Mouse (Mus musculus) skeletal muscle tissue, postnatal 0 days (tissue): ENCODE results near the gene Phyhd1. TPM values are rescaled to one million over a fixed set of nuclear protein-coding genes. Genes with fewer than 3 reads are reported as not detected.

Experiments
- polyA plus RNA-seq: library from polyadenylated mRNA; unstranded; fragments of >200 nt; fragmentation: Nextera tagmentation; extraction: Ambion mirVana; gene quantifications from 2 replicates; pipeline ENCODE4 v1.2.1, GENCODE M21; 2015

Phyhd1 gene
- 22.3 and 22.4 TPM in 2 replicates for polyA plus RNA-seq

DNA sequence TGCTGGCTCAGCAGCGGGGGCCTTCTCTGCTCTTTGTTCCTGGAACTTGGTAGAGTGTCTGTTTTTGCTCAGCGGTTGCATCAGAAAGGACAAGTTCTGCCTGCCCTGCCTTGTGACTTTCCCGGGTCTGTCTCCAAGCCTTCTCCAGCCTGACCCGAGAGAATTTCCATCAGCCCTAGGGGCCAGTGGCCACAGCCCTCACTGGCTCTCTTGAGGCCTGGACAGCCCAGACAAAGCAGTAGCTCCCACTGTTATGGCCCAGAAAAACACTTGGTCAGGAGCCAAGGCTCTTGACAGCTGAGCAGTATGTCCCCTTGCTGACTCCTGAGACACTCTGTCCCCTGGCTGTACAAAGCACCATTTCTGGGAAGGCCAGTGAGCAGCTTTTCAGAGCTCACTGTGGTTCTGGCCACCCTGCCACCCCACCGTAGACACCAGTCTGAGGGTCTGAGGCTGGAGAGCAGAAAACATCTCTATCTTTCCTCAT is at the start of gene Phyhd1:
TSS of gene Phyhd1 (plus strand) at position 437 of the 487 bp plus-strand sequence.

DNA sequence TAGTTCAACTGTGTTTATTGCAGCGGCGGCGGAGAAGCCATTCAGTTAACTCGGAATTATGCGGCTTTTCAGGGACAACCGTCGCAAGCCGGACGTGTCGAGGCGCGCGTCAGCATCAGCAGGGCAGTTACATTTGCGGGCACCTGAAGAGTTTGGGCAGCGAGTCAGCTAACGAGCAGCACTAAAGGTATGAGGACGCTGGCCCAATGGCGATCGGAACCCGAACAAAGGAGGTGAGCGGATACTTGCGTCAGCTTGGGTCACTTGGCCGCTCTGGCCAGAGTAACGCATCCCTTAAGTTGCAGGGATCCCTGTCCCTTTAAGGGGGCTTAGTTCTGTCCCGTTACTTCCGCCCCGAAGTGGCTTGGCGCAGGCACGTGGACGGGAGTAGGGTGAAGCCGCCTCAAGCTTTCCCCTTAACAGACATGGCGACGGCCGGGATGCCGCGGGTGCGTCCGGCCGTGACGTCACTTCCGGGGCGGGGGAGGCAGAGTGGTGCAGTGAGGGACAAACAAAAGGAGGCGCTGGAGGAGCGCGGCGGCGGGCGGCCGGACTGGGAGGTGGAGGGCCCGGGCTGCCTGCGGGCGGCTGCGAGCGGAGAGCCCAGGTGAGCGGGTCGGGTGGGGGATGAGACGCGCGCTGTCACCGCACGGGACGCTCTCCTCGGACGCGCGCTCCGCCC is 28.7 kb upstream of the Phyhd1 start, which contains the start of gene Lrrc8a:
TSS of gene Lrrc8a (plus strand) at position 517 of the 682 bp plus-strand sequence.

DNA sequence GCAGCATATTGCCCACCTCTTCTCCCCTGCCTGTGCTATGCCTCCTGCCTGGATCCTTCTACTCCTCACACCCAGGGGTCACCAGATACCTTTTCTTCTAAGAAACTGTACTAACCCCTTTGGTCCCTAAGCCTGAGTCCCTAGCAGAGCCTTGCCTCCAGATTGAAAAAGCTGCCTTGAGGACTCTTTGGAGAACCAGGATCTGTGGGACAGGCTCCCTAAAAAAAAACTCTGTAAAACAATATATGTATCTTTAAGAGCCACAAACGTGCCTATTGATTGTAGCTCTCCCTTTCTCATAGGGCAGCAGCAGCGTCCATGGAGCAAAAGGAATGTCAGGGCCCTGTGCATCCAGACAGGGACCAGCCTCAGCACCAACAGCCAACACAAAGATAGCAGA is 25.7 kb upstream of the Phyhd1 start, which contains the start of gene Gm28035:
TSS of gene Gm28035 (plus strand) at position 301 of the 400 bp plus-strand sequence.

DNA sequence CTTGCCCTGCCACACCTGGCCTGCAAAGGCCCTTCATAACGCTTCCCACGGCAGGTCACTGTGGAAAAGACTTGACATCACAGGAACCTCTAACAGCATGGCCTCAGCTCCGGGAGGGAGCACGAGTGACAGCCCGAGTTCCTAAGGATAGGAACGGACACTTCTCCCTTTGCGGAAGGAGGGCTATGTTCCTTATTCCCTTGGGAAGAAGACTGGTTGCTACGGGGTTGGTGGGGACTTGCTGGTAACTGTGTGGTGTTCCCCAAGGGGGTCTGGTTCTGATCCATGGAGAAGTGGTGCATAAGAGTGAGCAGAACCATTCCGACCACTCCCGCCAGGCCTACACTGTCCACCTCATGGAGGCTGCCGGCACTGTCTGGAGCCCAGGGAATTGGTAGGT is 14.7 kb downstream of the Phyhd1 start, which contains the start of gene Gm28038:
TSS of gene Gm28038 (plus strand) at position 301 of the 400 bp plus-strand sequence.

DNA sequence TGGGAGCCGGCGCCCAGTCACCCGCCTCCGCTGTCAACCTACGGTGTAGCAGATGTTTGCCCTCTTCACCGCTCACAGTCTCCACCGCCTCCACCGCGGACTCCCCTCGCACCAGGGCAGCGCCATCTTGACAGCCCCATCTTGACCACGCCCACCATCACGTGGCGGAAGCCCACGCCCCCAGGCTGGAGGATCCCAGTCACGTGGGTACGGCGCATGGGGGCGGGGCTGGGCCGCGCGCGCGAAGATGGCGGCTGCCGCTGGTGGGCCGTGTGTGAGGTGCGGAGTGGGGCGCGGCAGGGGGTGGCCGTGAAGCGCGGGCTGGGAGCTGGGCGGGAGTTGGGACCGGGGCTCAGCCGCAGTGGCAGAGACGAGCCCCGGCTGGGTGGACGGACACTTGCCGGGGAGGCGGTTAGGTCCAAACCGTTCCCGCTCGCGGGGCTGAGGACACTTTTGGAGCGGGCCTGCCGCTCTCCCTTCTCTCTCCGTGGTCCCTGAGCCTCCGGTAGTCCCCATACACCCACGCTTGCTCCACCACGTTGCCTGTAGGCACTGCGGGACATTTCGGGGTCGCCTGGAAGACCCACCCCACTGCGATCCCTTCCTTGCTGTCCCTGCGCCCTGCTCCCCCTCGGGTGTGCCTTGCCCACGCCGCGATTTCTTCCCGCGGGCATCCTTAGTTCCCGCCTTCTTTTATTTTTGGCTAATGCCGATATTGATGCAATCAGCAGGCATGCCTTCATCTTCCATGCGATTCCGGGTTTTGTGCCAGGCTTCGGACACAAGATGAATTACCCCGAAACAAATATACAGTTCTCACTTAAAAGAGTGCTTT is 20.4 kb downstream of the Phyhd1 start, which contains the start of the genes Dolk and Nup188:
TSS of gene Dolk (minus strand) at position 143 of the 835 bp plus-strand sequence.
TSS of gene Nup188 (plus strand) at position 206 of the 835 bp plus-strand sequence.

Other genes with a start within 250 kb of the Phyhd1 start
- 12.5 and 13.9 TPM in 2 replicates for gene Wdr34, start 217.3 kb upstream of the Phyhd1 start, polyA plus RNA-seq
- gene Set, start 208.8 kb upstream of the Phyhd1 start, polyA plus RNA-seq = 133 and 153 TPM in 2 replicates
- gene Pkn3, start 188.5 kb upstream of the Phyhd1 start, polyA plus RNA-seq = 3.1 and 3.2 TPM in 2 replicates
- 7.4 and 9.1 TPM in 2 replicates for gene Zdhhc12, start 172.6 kb upstream of the Phyhd1 start, polyA plus RNA-seq
- 3.4 and 4.3 TPM in 2 replicates for gene Zer1, start 141.6 kb upstream of the Phyhd1 start, polyA plus RNA-seq
- gene Tbc1d13, start 132.5 kb upstream of the Phyhd1 start, polyA plus RNA-seq = 2.5 and 4.2 TPM in 2 replicates
- 52.5 and 63.3 TPM in 2 replicates for gene Endog, start 94.7 kb upstream of the Phyhd1 start, polyA plus RNA-seq
- 14.9 and 20.0 TPM in 2 replicates for gene Spout1, start 87.7 kb upstream of the Phyhd1 start, polyA plus RNA-seq
- gene Kyat1, start 60.4 kb upstream of the Phyhd1 start, polyA plus RNA-seq = 9.6 TPM in 2 replicates
- gene Lrrc8a, start 28.5 kb upstream of the Phyhd1 start, polyA plus RNA-seq = 17.7 and 19.1 TPM in 2 replicates
- gene Gm28035, start 25.6 kb upstream of the Phyhd1 start, polyA plus RNA-seq = 0.10 and 0.16 TPM in 2 replicates
- not detected in 2 replicates for gene Gm28038, start 14.8 kb downstream of the Phyhd1 start, polyA plus RNA-seq
- gene Dolk, start 20.1 kb downstream of the Phyhd1 start, polyA plus RNA-seq = 27.4 and 34.2 TPM in 2 replicates
- 8.8 and 9.5 TPM in 2 replicates for gene Nup188, start 20.2 kb downstream of the Phyhd1 start, polyA plus RNA-seq
- 52.3 and 73.6 TPM in 2 replicates for gene Sh3glb2, start 93.1 kb downstream of the Phyhd1 start, polyA plus RNA-seq
- gene Miga2, start 98.0 kb downstream of the Phyhd1 start, polyA plus RNA-seq = 14.9 and 16.2 TPM in 2 replicates
- gene Dolpp1, start 126.1 kb downstream of the Phyhd1 start, polyA plus RNA-seq = 16.2 and 19.4 TPM in 2 replicates
- gene Crat, start 149.6 kb downstream of the Phyhd1 start, polyA plus RNA-seq = 227 and 232 TPM in 2 replicates
- 84.5 and 101 TPM in 2 replicates for gene Ptpa, start 149.8 kb downstream of the Phyhd1 start, polyA plus RNA-seq
- 2.1 and 2.8 TPM in 2 replicates for gene Ier5l, start 208.0 kb downstream of the Phyhd1 start, polyA plus RNA-seq